Mouse (Mus musculus) gastrocnemius, postnatal 36 days (tissue): ENCODE measurements around the gene Sash1. TPM values are rescaled to one million over a fixed set of nuclear protein-coding genes. Genes with fewer than 3 reads are reported as not detected.

Experiments used
- DNase-seq, 2 experiments: peaks; one replicate each; pipeline ENCODE4 v3.0.0; 2022
- intact Hi-C: fragments of 180-260 bp; cut with DNase I; formaldehyde crosslinking; loops from one replicate; pipeline ENCODE4 v1.15.1; 2025
- long read RNA-seq, 2 experiments: library from polyadenylated mRNA; stranded (forward); transcript quantifications; one replicate each; pipeline ENCODE4 v2.0.0; 2021
- total RNA-seq, 2 experiments: library from RNA; stranded (reverse); gene quantifications; 2 replicates each; pipeline ENCODE4 v1.2.3; 2021

Sash1 gene
- 10 to 100 TPM; 11.7 to 13.2 TPM for total RNA-seq
- long read RNA-seq, experiment 1, result 0 reads
- long read RNA-seq, experiment 2, partial matches to known transcripts, result 0 of 1 reads
- long read RNA-seq, experiment 2, other reads (novel, unspliced or antisense), result 1 of 1 reads

- peak; percentile 79 to 87 for DNase-seq
- intact Hi-C loops, result no loop called here
Observed at GRCm38 (mm10) chr10:8885630-8886527, at the start of gene Sash1. TSS of gene Sash1 (minus strand) at chr10:8886070.

- no peak for DNase-seq
- intact Hi-C loops, result no loop called here
Observed at GRCm38 (mm10) chr10:8935601-8936000, 49.7 kb upstream of the Sash1 start.

- intact Hi-C loops, result no loop called here
Observed at GRCm38 (mm10) chr10:8933451-8934372, 47.8 kb upstream of the Sash1 start.

GRCm38 (mm10) chr10:8931548-8932240 is 45.8 kb upstream of the Sash1 start:
- intact Hi-C loops, result no loop called here
- DNase-seq, result no peak

More at GRCm38 (mm10) chr10:8933451-8934372, 47.8 kb upstream of the Sash1 start:
- no peak for DNase-seq

GRCm38 (mm10) chr10:8930672-8931071 is 44.8 kb upstream of the Sash1 start:
- intact Hi-C loops, result no loop called here

GRCm38 (mm10) chr10:8928775-8929647 is 43.1 kb upstream of the Sash1 start:
- intact Hi-C loops, result no loop called here
- DNase-seq, result no peak

More at GRCm38 (mm10) chr10:8930672-8931071, 44.8 kb upstream of the Sash1 start:
- no peak for DNase-seq

- no peak for DNase-seq
- intact Hi-C loops, result no loop called here
Observed at GRCm38 (mm10) chr10:8928261-8928660, 42.4 kb upstream of the Sash1 start.

GRCm38 (mm10) chr10:8926906-8927305 is 41.0 kb upstream of the Sash1 start:
- DNase-seq, result no peak
- intact Hi-C loops, result no loop called here

GRCm38 (mm10) chr10:8926295-8926694 is 40.4 kb upstream of the Sash1 start:
- no peak for DNase-seq

GRCm38 (mm10) chr10:8925299-8925698 is 39.4 kb upstream of the Sash1 start:
- intact Hi-C loops, result no loop called here
- no peak for DNase-seq

More at GRCm38 (mm10) chr10:8926295-8926694, 40.4 kb upstream of the Sash1 start:
- intact Hi-C loops, result no loop called here

- intact Hi-C loops, result no loop called here
- DNase-seq, result no peak
Observed at GRCm38 (mm10) chr10:8921098-8921693, 35.3 kb upstream of the Sash1 start.

GRCm38 (mm10) chr10:8917798-8918197 is 31.9 kb upstream of the Sash1 start:
- DNase-seq, result no peak
- intact Hi-C loops, result no loop called here

- no peak for DNase-seq
- intact Hi-C loops, result no loop called here
Observed at GRCm38 (mm10) chr10:8917350-8917749, 31.5 kb upstream of the Sash1 start.

- intact Hi-C loops, result no loop called here
- no peak for DNase-seq
Observed at GRCm38 (mm10) chr10:8915755-8916154, 29.9 kb upstream of the Sash1 start.

- no peak for DNase-seq
- intact Hi-C loops, result no loop called here
Observed at GRCm38 (mm10) chr10:8913904-8914303, 28.0 kb upstream of the Sash1 start.

- intact Hi-C loops, result no loop called here
- DNase-seq, result no peak
Observed at GRCm38 (mm10) chr10:8912706-8913275, 26.9 kb upstream of the Sash1 start.

- no peak for DNase-seq
- intact Hi-C loops, result no loop called here
Observed at GRCm38 (mm10) chr10:8912213-8912612, 26.3 kb upstream of the Sash1 start.

GRCm38 (mm10) chr10:8910237-8910990 is 24.5 kb upstream of the Sash1 start:
- intact Hi-C loops, result no loop called here
- peak in 1 of 2 experiments; percentile 25 for DNase-seq
